In the genomic region with DNA sequence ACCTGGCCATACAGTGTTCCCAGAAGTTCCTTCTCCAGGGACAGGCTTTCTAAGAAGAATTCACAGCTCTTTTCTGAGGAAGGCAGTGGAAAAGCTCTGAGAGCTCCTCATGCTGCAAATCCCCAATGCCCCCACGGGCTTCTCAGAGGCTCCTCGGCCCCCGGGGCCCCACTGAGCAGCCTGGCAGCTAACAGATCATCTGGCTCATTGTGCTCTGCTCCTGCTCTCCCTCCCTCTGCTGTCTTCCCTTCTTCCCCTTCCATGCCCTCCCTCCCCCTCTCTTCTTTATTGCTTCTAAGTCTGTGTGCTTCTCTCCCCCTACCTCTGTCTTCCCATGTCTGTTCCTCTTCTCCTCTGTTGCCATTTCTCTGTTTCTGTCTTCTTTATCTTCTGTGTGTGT, we compare ENCODE assay signal across 13 mouse cellular contexts.
DNase-seq lines count a peak whose midpoint lies in the region; ATAC-seq lines count a peak whose summit lies in the region.
"Had no signal": no experiment of that assay in that cellular context is flagged by ENCODE, and none has a peak within 500 bp of the region (broad histone marks: within the 10 kb centered on the region; RNA-seq: fewer than 3 reads in every experiment).

No protein-coding gene starts in this region.

- peak overlapping the region; percentile 20; the same call in 1 of the 2 replicates for H3K27ac ChIP-seq in lung, embryonic 15.5 days
- H3K27ac ChIP-seq in hindbrain, embryonic 11.5 days (ENCODE audit: low read depth, low read length): 0 out of 2 replicates have a peak overlapping the region, but pooled peaks have one; percentile 9
- peak overlapping the region; percentile 8; the same call in 1 of the 2 replicates for H3K27ac ChIP-seq in limb, embryonic 13.5 days
- H3K27ac ChIP-seq in neural tube, embryonic 15.5 days (replicated peaks): peak overlapping the region; percentile 51
- H3K27ac ChIP-seq: embryonic facial prominence, embryonic 15.5 days had no signal

- H3K36me3 ChIP-seq in lung, embryonic 15.5 days: no peaks in the 10 kb centered on the region
- H3K36me3 ChIP-seq in hindbrain, embryonic 11.5 days (ENCODE audit: control insufficient read depth, insufficient read depth, low read length): no peaks in the 10 kb centered on the region
- H3K36me3 ChIP-seq in limb, embryonic 13.5 days: no peaks in the 10 kb centered on the region
- H3K36me3 ChIP-seq in neural tube, embryonic 15.5 days: no peaks in the 10 kb centered on the region
- H3K36me3 ChIP-seq: embryonic facial prominence, embryonic 15.5 days had no signal

- ATAC-seq in lung, embryonic 15.5 days (ENCODE audit: borderline replicate concordance, extremely low read depth, low FRiP score, low TSS enrichment): no peak
- ATAC-seq in hindbrain, embryonic 11.5 days (ENCODE audit: low FRiP score): no peak
- no peak for ATAC-seq in limb, embryonic 13.5 days (ENCODE audit: low FRiP score, low read depth)
- peak; percentile 75 for ATAC-seq in neural tube, embryonic 15.5 days (ENCODE audit: low FRiP score)
- ATAC-seq: activated CD4-positive, CD25-positive, alpha-beta regulatory T cell, adult 4 months had no signal

- no peaks in the 10 kb centered on the region for H3K27me3 ChIP-seq in lung, embryonic 15.5 days
- no peaks in the 10 kb centered on the region for H3K27me3 ChIP-seq in hindbrain, embryonic 11.5 days (ENCODE audit: control insufficient read depth, insufficient read depth, low read length)
- H3K27me3 ChIP-seq in limb, embryonic 13.5 days: no peaks in the 10 kb centered on the region
- H3K27me3 ChIP-seq in neural tube, embryonic 15.5 days (replicated peaks): no peaks in the 10 kb centered on the region
- H3K27me3 ChIP-seq: embryonic facial prominence, embryonic 15.5 days had no signal

- no peak overlapping the region for H3K4me2 ChIP-seq in lung, embryonic 15.5 days
- H3K4me2 ChIP-seq in hindbrain, embryonic 11.5 days (replicated peaks; ENCODE audit: low read depth, low read length): no peak overlapping the region
- no peak overlapping the region for H3K4me2 ChIP-seq in limb, embryonic 13.5 days (replicated peaks)
- H3K4me2 ChIP-seq in neural tube, embryonic 15.5 days: 0 out of 2 replicates have a peak overlapping the region, but pooled peaks have one; percentile 15
- H3K4me2 ChIP-seq: embryonic facial prominence, embryonic 15.5 days had no signal

- H3K4me3 ChIP-seq in lung, embryonic 15.5 days: no peak overlapping the region
- no peak overlapping the region for H3K4me3 ChIP-seq in hindbrain, embryonic 11.5 days (ENCODE audit: low read depth, low read length)
- H3K4me3 ChIP-seq in limb, embryonic 13.5 days: no peak overlapping the region
- H3K4me3 ChIP-seq in neural tube, embryonic 15.5 days (replicated peaks): no peak overlapping the region
- H3K4me3 ChIP-seq: embryonic facial prominence, embryonic 15.5 days had no signal

- DNase-seq in lung, postnatal 36 days: no peak
- no peak for DNase-seq in hindbrain, embryonic 11.5 days (ENCODE audit: low spot score)
- no peak for DNase-seq in frontal cortex, postnatal 25 days (ENCODE audit: low spot score in 2 of 2)
- DNase-seq in ovary, postnatal 36 days (ENCODE audit: low spot score): no peak
- DNase-seq: cerebellum, adult 11 months; gastrocnemius, postnatal 36 days; layer of hippocampus, postnatal 36 days; lung, adult 18-20 months had no signal

- H3K9me3 ChIP-seq in lung, embryonic 15.5 days: no peaks in the 10 kb centered on the region
- H3K9me3 ChIP-seq in hindbrain, embryonic 11.5 days (ENCODE audit: control insufficient read depth, low read length): no peaks in the 10 kb centered on the region
- H3K9me3 ChIP-seq in limb, embryonic 13.5 days: no peaks in the 10 kb centered on the region
- H3K9me3 ChIP-seq in neural tube, embryonic 15.5 days (replicated peaks): no peaks in the 10 kb centered on the region
- H3K9me3 ChIP-seq: embryonic facial prominence, embryonic 15.5 days had no signal

- H3K4me1 ChIP-seq in lung, embryonic 15.5 days: peaks cover 16% of the 10 kb centered on the region
- no peaks in the 10 kb centered on the region for H3K4me1 ChIP-seq in hindbrain, embryonic 11.5 days (replicated peaks; ENCODE audit: control insufficient read depth, insufficient read depth, low read length)
- H3K4me1 ChIP-seq in limb, embryonic 13.5 days: peaks cover 13% of the 10 kb centered on the region
- peaks cover 17% of the 10 kb centered on the region for H3K4me1 ChIP-seq in neural tube, embryonic 15.5 days

- no peak overlapping the region for H3K9ac ChIP-seq in lung, embryonic 15.5 days
- no peak overlapping the region for H3K9ac ChIP-seq in hindbrain, embryonic 11.5 days (ENCODE audit: low read depth, low read length)
- no peak overlapping the region for H3K9ac ChIP-seq in limb, embryonic 13.5 days
- no peak overlapping the region for H3K9ac ChIP-seq in neural tube, embryonic 15.5 days (replicated peaks)
- H3K9ac ChIP-seq: embryonic facial prominence, embryonic 15.5 days had no signal

- 0% methylated on average over 3 of the region's 3 CpGs for WGBS in lung, embryonic 15.5 days
- WGBS in hindbrain, embryonic 11.5 days: 6% methylated on average over 3 of the region's 3 CpGs
- WGBS in limb, embryonic 13.5 days: 2% methylated on average over 3 of the region's 3 CpGs
- 0% methylated on average over 3 of the region's 3 CpGs for WGBS in neural tube, embryonic 15.5 days
